Mouse (Mus musculus) G1E (cell line): ENCODE results near the gene Cfap65.
A peak's percentile ranks its signal among the peaks of the same experiment; 100 is the strongest.

ENCODE experiments used
- CTCF ChIP-seq: IDR thresholded peaks from 2 replicates; pipeline ENCODE4 v1.5.1; 2012; ENCODE audit warnings: low read depth, low read length, inconsistent platforms, mixed read lengths
- GATA1 ChIP-seq: IDR thresholded peaks from 2 replicates; pipeline ENCODE4 v1.6.1; 2012; ENCODE audit warnings: borderline replicate concordance, low read length, inconsistent platforms, mixed read lengths
- POLR2AphosphoS5 ChIP-seq: IDR thresholded peaks from 2 replicates; pipeline ENCODE4 v1.6.1; 2012; ENCODE audit warnings: low read depth, low read length, inconsistent platforms; ENCODE audit not compliant: insufficient replicate concordance
- TAL1 ChIP-seq: conservative IDR thresholded peaks from 2 replicates; pipeline ENCODE4 v1.6.1; 2012; ENCODE audit warnings: low read depth, low read length, inconsistent platforms, mixed read lengths

DNA sequence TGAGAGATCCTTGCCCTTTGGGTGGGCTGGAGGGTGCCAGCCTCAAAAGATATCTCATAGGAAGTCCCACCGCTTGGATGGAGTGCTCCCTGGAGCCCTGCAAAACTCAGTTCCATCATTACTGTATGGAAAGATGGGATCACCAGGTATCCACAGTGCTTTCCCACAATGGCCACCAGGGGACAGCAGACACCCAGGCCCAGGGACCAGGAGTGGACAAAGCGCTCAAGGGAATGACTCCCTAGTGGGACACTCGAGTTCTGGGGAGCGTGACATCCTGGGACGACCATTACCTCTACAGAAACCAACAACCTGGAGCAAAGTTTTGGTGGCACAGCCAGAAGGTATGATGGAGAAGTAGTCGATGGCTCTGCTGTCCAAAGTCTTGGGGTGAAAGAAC, 8.7 kb downstream of the Cfap65 start:
- TF ChIP-seq CTCF = peak; percentile 85
- no peak for TF ChIP-seq TAL1
- TF ChIP-seq GATA1 = no peak
- TF ChIP-seq POLR2AphosphoS5 = no peak
